Mouse (Mus musculus) v-Abl transformed pro-B cells (cell line): ENCODE measurements at regions not wholly inside any gene's neighbourhood (a gene's known extent, or its start where the extent isn't known, plus 50 kb on each side); places are given as distances from the start of the nearest gene placed in this dataset.

Experiments used
- in situ Hi-C, 2 experiments: fragments of 400-800 bp; cut with MboI; formaldehyde crosslinking; loops; one replicate each; pipeline ENCODE4 v1.15.1; 2025; ENCODE audit not compliant: unreplicated experiment in 2 of 2

DNA sequence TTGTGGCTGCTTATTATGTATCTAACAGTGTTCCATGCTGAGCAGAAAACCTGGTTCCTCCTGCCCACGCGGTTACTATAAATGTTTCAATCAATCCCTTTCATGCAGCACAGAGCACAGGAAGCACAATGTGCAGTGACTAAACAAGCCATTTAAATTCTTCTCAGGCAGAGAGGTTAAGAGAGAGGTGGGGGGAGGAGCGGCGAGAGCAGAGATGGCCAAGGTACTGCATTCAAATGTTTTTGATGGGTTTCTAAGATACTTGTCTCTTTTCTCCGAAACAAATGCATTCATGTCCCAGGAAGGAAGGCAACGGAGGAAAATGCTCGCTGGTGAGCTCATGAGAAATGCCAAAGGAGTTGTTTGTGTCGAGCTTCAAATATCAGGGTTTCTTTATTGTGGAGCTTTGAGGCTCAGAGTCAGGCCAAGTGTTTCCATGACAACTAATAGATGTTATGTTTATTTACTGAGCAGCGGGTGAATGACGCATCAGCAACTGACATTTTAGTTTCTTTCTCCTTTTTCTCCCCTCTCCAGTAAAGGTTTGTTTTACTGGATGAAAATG, 122.8 kb upstream of the Npvf start:
- in situ Hi-C loops: loop anchor here in 1 of 2 experiments (25.0 kb wide), 1 partner anchor 1435 kb away; the partner anchor contains the start of genes Gm28308, Hoxa3, Hoxa5 and Hoxa6

DNA sequence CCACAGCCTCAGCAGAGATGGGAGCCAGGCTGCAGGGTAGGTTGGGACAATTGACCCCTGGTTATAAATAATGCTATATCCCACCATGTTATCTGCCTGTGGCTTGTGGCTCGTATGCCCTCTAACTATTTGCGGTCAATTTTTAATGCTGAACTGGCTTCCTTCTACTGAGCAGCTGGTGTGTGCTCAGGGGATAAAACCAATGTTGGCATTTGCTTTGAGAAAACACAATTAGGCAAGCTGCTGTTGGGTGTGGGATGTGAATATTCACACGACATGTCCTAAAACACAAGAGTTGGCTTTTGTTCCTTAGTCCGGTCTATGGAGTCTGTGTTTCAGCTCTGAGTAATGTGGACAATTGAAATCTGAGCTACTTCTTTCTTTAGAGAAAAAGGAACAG, 123.6 kb upstream of the Npvf start:
- in situ Hi-C loops: loop anchor here in 1 of 2 experiments (25.0 kb wide), 1 partner anchor 1434 kb away; the partner anchor contains the start of genes Gm28308, Hoxa3, Hoxa5 and Hoxa6

DNA sequence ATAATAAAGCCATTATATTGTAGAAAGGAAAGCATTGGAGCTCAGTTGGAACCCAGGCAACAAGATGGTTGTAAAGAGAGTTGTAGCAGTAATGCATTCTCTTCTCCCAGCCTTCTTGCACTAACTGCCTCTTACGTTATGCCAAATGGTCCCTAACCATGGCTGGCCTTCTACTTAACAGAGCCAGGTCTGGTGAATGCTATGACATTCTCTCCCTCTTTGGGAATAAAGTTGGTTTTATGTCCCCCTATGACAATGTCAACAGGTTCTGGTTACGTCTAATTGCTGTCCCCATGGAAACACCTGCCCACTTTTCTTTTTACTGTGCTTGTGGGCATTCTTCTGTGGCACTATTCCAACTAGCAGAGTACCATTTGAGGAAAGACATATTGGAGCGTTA, 126.4 kb upstream of the Npvf start:
- in situ Hi-C loops: loop anchor here in 1 of 2 experiments (10.0 to 25.0 kb wide), 2 partner anchors 86 to 1432 kb away; partner anchors contain the start of genes Gm28308, Hoxa3, Hoxa5 and Hoxa6

DNA sequence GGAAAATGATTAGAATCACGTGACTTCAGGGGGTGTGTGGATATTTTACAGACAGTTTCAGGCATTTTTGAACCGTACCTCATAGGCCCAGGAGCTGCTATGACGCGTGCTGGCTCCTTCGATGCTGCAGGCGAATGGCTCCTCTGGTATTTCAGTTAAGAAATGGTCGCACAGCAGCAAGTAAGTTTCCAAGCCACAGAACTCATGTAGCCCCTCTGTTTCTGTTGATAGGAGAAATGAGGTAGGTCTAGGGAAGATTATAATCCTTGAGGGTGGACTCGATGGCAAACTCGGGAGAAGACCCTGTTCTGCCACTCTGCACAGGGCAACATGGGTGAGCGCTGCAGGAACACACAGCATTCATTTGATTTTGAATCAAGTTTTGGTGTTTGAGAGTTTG, 127.0 kb upstream of the Npvf start:
- in situ Hi-C loops: loop anchor here in 1 of 2 experiments (10.0 to 25.0 kb wide), 2 partner anchors 86 to 1431 kb away; partner anchors contain the start of genes Gm28308, Hoxa3, Hoxa5 and Hoxa6

DNA sequence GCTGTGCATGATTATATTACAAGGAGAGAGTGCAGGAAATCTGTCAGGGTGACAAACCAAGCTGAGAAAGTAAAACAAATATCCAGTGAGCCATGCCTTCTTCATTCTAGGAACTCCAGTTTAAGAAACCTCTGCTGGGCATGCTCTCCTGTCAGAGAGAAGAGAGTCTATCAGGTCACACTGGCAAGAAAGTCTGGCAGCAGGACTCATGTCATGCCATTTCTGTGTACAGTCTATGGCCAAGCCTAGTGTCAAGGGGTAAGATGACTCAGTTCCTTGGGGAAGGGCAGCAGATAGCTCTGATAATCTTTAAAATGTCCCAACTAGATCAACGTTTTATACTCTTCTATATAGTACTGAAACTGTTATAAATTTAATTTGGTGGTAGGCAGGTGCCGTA, 128.0 kb upstream of the Npvf start:
- in situ Hi-C loops: loop anchor here in 1 of 2 experiments (10.0 to 25.0 kb wide), 2 partner anchors 87 to 1430 kb away; partner anchors contain the start of genes Gm28308, Hoxa3, Hoxa5 and Hoxa6

DNA sequence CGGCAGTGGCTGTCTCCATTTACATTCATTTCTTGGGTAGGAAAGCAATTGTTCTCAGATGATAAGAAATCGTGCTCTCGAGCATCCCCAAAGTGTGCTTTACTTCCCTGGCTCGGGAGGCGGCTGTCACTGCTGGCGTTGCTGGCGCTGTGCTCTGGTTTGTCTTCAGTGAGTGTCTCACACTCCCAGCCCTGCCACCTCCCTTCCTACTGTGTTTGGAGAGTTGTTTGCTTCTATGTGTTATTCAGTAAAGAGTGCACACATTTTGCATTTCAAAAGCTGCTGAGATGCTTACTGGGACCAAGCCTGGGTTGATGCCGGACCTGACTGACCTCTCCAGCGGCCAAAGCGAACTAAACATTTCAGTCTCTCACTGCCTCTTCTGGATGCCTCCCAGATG, 129.3 kb upstream of the Npvf start:
- in situ Hi-C loops: loop anchor here in 1 of 2 experiments (10.0 to 25.0 kb wide), 2 partner anchors 89 to 1429 kb away; partner anchors contain the start of genes Gm28308, Hoxa3, Hoxa5 and Hoxa6

DNA sequence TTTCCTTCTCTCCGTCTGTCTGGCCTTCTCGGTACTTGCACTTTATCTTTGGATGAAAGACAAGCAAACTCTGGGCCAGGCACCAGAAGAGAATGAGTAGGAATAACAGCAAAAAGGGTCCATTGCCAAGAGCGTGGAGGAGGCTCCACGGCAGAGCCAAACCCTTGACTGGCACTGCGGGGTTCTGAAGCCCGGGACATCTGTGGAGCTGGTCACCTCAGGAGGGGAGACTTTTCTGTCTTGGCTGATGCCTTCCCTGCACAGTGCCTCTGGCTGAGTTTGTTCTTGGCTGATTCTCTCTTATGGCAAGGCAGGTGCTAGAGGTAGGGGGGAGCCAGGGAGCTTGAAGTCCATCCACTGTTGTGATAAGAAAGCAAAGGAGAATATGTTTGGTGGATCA, 130.1 kb upstream of the Npvf start:
- in situ Hi-C loops: loop anchor here in 1 of 2 experiments (10.0 to 25.0 kb wide), 2 partner anchors 90 to 1428 kb away; partner anchors contain the start of genes Gm28308, Hoxa3, Hoxa5 and Hoxa6

DNA sequence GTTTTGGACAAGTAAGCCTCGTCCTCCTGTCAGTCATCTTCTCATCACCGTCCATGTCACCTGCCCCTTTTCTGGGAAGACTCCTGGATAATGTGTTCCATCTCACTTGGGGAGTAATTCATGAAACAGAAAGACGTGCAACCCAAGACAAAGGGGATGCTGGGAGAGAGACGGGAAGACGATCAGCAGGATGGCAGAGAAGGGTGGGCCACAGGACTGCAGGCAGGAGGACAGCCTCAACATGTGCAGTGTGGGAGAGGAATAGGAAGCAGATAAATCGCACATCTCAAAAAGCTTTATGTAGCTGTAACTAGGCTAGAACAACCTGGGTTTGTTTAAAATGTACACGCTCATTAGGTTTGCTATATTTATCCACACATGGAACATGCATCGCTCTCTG, 133.4 kb upstream of the Npvf start:
- in situ Hi-C loops: loop anchor here in 1 of 2 experiments (10.0 to 25.0 kb wide), 2 partner anchors 93 to 1425 kb away; partner anchors contain the start of genes Gm28308, Hoxa3, Hoxa5 and Hoxa6

DNA sequence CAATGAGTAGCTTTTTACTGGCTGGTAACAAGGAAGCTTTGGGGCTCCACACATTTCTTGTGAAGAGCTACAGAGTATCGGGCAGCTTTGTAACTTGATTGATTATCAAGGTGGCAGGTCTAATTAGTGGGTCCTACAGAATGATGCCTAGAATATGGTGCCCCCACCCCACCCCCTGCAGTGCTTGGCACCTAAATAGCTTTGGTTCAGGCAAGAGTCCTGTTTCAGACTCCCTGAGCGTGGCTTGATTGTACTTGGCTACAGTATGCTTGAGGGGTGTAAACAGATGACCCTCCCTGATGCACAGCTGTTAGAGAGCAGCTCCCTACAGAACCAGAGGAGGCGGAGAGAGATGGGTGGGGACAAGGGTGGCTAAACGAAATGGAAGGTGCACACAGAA, 145.7 kb upstream of the Npvf start:
- in situ Hi-C loops: loop anchor here in 1 of 2 experiments (5.0 to 25.0 kb wide), 3 partner anchors 123 to 1837 kb away; partner anchors contain the start of genes Gm28308, Hibadh, Hoxa3 and Hoxa5

DNA sequence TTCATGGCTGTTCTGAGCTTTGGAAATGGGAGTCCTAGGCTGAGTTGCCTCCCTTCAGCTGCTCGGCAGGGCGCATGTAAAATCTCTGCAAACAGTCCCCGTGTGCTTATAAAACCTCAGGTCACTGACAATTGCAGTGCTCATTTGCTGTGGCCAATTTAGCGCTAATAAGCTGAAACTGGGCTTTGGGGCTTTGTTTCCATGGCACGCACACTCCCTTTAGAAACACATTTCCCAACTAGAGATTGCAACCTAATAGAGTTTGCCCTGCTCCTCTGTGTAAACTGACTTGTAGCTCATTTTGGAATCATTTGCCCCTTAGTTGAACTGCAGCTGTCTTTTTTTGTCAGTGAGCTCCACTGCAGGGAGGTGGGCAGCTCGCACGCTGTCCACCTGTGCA, 148.7 kb upstream of the Npvf start:
- in situ Hi-C loops: loop anchor here in 1 of 2 experiments (25.0 kb wide), 1 partner anchor 1834 kb away; the partner anchor contains the start of gene Hibadh

DNA sequence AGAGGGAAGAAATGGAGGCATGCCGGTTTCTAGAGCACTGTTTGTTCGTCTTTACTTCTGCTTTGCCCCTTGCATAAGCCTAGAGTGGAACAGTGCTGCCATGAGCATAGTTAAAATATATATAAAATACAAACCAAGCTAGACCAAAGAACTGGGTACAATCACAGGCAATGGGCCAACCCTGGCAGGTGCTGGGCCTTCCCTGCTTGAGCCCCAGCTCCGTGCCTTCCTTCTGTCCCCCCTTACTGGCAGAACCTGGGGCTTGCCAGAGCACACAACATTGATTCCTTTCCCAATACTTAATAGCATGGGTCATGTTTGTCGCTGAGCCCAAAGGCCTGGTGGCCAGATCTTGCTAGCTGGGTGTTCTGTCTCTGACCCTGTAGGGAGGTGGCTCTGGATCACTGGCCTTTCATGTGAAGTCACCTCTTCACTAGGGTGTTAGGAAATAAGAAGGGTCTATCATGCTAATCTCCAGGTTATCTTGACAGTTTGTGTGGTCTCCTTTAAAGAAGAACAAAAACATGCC, 150.3 kb upstream of the Npvf start:
- in situ Hi-C loops: loop anchor here (5.0 to 25.0 kb wide), 3 partner anchors 127 to 1833 kb away; partner anchors contain the start of gene Hibadh (in 1 of the 2)

DNA sequence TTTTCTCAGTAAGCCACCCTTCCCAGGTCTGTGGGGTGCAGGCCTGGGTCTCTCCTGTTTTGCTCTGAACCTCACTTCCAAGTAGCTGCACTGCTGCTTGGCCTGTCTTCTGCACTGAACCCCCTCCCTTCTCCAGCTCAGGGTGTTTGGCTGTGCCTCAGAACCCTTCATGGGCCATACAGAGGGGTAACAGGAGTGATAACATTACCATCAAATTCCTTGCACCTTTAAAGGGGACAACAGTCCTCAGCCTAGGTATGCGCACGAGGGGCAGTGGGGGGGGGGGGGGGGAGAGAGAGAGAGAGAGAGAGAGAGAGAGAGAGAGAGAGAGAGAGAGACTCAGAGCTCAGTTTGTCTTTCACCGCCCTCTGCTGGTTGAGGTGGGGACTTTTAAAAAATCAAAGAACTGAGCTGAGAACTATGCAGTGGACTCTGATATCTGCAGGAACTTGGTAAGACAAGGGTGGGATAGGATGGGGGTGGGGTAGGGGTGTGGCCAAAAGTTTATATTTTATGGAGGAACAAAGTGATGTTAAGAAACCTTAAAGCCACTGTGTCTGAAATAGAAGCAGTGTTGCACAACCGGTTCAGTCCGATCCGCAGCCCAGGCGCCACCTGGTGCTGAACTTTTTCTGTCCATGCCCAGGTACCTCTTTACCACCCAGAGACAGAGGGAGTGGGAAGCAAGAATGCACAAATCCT, 152.3 kb upstream of the Npvf start:
- in situ Hi-C loops: loop anchor here (5.0 to 25.0 kb wide), 3 partner anchors 129 to 1831 kb away; partner anchors contain the start of gene Hibadh (in 1 of the 2)

DNA sequence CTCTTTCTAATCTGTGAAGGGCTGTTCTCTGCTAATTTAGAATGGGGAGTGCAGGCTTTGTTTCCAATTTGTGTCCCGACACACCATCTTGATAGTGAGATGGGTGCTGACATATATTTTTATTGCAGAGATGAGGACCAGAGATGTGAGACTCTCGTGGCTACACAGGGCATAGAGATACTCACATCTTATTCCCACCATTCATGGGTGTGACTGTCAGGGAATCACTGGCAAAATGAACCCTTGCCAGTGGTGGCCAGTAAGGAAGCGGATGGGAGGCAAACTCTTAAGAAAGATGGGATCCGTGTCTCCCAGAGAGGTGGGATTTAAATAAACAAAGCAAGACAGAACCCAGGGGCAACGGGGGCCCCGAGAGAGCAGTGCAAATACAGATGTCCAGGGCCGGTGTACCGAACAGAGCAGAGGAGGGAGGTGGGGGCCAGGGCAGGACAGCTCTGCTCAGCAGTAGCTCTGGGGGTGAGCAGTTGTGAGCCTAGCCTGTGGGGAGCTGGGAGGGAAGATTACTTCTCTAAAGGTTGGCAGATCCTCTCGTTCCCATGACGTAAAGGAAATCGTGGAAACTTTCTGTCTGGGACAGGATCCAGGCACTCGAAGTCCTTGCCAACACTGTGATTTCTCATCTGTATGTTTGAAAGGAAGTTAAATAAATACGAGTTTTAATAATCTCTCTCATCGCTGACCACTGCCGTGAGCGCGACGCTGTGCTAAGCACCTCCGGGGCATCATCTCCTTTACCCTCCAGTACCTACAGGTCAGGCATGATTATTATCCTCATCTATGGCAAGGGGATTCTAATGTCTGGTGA, 153.2 kb upstream of the Npvf start:
- in situ Hi-C loops: loop anchor here (5.0 to 25.0 kb wide), 3 partner anchors 130 to 1830 kb away; partner anchors contain the start of gene Hibadh (in 1 of the 2)

DNA sequence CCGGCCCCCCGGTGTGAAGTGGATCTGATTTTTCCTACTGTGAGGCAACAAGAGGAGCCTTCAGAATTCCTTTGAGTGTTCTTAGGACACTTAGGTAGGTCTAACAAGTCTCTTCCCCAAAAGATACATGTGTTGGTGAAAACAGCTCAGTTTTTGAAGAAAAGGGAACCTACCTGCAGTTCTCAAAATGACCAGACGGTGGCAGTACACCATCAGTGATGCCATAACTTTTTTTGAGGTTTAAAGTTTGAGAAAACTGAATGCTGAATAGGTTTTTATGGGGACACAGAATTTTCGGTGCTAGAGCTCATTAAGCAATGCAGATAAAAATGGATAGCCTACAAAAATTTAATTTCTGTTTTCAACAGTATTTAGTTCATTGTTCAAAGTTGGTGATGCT, 153.9 kb upstream of the Npvf start:
- in situ Hi-C loops: loop anchor here (5.0 to 25.0 kb wide), 3 partner anchors 129 to 1829 kb away; partner anchors contain the start of gene Hibadh (in 1 of the 2)

DNA sequence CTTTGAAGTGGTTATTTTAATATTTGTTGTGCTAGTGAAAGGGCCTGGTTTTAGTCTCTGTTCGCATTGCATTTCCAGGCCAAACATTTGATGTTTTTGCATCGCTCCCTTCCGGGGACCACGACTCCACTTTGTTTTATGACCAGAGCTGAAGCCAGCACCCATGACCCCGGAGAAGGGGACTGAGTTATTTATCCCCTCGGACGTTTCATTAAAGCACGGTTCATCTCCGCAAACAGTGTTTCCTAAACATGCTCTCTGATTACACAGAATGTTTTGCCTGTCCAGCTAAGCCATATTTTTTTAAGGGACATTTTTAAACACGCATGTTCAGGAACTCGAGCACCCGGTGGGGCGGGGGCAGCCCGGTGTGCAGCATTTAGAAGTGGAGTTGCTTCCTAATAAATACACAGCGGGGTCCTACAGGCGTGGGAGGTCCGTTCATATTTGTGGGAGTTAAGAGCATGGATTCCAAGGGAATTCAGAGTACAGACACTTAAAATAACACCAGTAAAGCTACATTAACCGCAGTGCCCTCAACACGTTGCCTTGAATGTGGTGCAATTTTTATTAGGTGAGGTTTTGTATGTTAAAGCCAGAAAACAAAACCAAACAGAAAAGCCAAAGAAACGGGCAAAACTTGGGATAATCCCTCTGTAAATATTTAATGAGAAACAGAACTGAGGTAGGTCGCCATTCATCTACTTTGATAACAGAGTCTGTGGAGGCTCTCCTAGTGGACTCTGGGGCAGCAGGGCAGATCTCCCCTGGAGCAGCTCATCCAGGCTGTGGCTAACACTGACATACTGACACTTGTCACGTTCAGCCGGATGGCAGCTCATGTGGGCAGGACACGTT, 154.8 kb upstream of the Npvf start:
- in situ Hi-C loops: loop anchor here (5.0 to 25.0 kb wide), 3 partner anchors 128 to 1828 kb away; partner anchors contain the start of gene Hibadh (in 1 of the 2)

DNA sequence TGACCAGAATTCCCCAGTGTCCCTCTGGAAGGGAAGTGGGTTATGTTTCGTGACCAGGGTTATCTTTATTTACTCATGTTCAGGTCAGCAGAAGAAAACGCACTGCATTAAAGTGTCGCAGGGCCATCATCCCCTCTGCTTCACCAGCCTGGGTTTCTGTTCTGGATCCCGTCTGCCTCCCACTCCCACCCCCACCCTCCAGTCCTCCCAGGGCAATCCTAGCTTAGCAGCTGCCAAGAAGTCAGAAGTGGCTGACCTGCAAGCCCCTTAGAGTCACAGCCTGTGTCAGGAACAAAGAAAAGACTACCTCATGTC, 155.4 kb upstream of the Npvf start:
- in situ Hi-C loops: loop anchor here (5.0 to 25.0 kb wide), 3 partner anchors 128 to 1828 kb away; partner anchors contain the start of gene Hibadh (in 1 of the 2)

DNA sequence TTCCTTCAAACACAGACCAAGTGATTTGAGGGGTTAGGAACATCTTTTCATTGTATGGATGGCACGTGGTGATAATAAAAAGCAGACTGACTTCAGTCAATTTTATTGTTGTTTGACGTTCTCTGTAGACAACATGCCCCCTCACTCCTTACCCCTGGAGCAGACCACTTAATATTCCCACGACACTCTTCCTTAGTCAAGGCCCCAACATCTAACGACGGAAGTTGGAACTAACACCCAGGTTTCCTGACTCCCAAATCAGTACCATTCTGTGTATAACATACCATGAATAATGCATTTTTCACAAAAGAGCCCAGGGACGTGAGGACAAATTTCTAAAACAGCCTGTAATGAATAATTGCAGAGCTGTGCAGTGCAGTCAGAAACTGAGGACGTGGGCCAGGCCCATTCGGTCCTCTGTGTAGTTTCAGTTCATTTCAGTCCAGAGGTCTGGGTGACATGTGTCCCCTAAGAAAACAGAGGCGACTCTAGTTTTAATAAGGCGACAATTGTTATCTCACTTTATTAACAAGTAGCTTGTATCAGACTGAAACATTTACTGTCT, 160.8 kb upstream of the Npvf start:
- in situ Hi-C loops: loop anchor here (5.0 to 25.0 kb wide), 5 partner anchors 190 to 1822 kb away; partner anchors contain the start of genes Cbx3 (in 1 of the 2) and Hibadh (in 1 of the 2)

DNA sequence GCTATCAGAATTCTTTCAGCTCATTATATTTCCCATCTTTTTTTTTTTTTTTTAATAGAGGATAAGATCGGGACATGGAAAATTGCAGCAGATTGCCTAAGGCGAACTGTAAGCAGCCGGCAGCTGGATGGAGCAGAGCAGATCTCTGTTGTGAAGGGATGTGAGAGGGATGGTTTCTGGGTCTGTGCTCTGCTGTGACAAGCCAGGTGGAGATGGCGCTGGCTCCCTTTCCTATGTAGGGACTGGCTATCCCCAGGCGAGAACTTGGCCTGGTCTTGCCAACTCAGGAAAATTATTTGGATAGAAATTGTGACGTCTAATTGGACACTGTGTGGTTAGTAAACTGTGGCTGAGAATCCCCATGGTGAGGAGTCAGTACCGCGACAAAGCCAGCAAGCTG, 161.3 kb upstream of the Npvf start:
- in situ Hi-C loops: loop anchor here (5.0 to 25.0 kb wide), 4 partner anchors 189 to 1822 kb away; partner anchors contain the start of genes Cbx3 (in 1 of the 2) and Hibadh (in 1 of the 2)
